Mouse (Mus musculus): ENCODE measurements at regions not wholly inside any gene's neighbourhood (a gene's known extent, or its start where the extent isn't known, plus 50 kb on each side); places are given as distances from the start of the nearest gene placed in this dataset.

DNA sequence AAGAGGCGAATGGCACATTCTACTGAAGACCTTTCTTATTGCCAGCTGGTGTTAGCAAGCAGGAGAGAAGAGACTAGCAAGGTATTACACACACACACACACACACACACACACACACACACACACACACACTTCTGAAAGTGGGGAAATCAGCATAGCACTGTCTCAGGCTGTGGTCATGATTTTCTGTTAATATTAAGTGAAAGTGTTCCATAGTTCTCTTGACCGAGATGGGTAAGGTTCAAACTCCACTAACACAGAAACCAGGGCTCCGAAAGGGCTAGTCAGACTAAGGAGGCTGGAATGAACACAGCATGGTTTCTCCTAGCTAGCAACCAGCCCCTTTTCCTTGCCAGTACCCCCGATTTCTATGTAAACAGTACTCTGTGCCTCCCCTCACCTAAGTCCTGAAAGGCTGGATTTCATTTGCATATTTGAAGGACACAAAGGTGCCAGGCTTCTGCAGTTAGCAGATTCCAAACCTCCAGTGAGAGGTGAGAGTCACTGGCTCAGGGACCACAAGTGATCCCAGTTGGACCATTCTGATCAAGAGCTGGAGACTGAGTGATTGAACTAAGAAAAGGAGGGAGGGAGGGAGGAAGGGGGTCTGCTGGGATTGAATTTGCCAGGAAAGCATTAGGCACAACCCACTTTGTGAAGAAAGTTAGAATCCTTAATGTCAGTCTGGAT, 118.8 kb upstream of the Gm15217 start:
- TF ChIP-seq CTCF (IDR thresholded peaks at IDR 0.05; ENCODE audit: extremely low read depth, insufficient read depth, insufficient read length, insufficient replicate concordance) (no peak), POLR2A (IDR thresholded peaks at IDR 0.05; ENCODE audit: low read depth, low read length) (no peak)
- H3K36me3 ChIP-seq (ENCODE audit: control insufficient read depth, insufficient read depth, low read length) = no peaks in the 10 kb centered on the region
- no peak overlapping the region for H3K27ac ChIP-seq (ENCODE audit: insufficient read depth, low read length)
- DNase-seq (ENCODE audit: low read depth in 1 of 2, low spot score in 2 of 2) = no peak
- H3K27me3 ChIP-seq (ENCODE audit: control insufficient read depth, insufficient read depth, low read length) = no peaks in the 10 kb centered on the region
- H3K4me1 ChIP-seq (ENCODE audit: control insufficient read depth, insufficient read depth, insufficient read length) = no peaks in the 10 kb centered on the region; the same call in 1 of the 2 replicates
- 77% methylated on average over 4 of the region's 4 CpGs for WGBS
- no peak overlapping the region for H3K4me3 ChIP-seq (ENCODE audit: extremely low read depth, insufficient read depth, insufficient read length)

DNA sequence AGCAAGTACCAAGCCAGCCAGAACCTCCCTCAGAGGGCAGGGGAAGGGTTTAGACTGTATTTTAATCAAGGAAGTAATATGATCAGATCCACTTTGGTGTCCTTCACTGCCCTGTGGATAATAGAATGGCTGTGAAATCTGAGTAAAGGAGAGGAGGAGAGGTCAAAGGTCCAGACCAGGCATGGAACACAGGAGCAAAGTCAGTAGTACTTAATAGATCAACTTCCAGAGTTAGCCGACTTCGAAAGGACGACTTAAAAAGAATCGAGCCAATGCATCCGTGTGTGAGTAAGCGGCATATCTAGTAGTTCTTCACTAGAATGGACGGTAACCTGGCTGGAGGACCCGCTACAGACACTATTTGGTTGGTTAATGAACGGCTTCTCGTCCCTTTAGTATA, 103.8 kb upstream of the Gm15217 start:
- 92% methylated on average over 10 of the region's 10 CpGs for WGBS
- H3K27me3 ChIP-seq (ENCODE audit: control insufficient read depth, insufficient read depth, low read length) = no peaks in the 10 kb centered on the region
- H3K36me3 ChIP-seq (ENCODE audit: control insufficient read depth, insufficient read depth, low read length) = no peaks in the 10 kb centered on the region
- H3K27ac ChIP-seq (ENCODE audit: insufficient read depth, low read length) = no peak overlapping the region
- no peak for TF ChIP-seq POLR2A (IDR thresholded peaks at IDR 0.05; ENCODE audit: low read depth, low read length)
- TF ChIP-seq CTCF (IDR thresholded peaks at IDR 0.05; ENCODE audit: extremely low read depth, insufficient read depth, insufficient read length, insufficient replicate concordance) = no peak
- no peak for DNase-seq (ENCODE audit: low read depth in 1 of 2, low spot score in 2 of 2)
- H3K4me3 ChIP-seq (ENCODE audit: extremely low read depth, insufficient read depth, insufficient read length) = no peak overlapping the region
- H3K4me1 ChIP-seq (ENCODE audit: control insufficient read depth, insufficient read depth, insufficient read length) = no peaks in the 10 kb centered on the region

DNA sequence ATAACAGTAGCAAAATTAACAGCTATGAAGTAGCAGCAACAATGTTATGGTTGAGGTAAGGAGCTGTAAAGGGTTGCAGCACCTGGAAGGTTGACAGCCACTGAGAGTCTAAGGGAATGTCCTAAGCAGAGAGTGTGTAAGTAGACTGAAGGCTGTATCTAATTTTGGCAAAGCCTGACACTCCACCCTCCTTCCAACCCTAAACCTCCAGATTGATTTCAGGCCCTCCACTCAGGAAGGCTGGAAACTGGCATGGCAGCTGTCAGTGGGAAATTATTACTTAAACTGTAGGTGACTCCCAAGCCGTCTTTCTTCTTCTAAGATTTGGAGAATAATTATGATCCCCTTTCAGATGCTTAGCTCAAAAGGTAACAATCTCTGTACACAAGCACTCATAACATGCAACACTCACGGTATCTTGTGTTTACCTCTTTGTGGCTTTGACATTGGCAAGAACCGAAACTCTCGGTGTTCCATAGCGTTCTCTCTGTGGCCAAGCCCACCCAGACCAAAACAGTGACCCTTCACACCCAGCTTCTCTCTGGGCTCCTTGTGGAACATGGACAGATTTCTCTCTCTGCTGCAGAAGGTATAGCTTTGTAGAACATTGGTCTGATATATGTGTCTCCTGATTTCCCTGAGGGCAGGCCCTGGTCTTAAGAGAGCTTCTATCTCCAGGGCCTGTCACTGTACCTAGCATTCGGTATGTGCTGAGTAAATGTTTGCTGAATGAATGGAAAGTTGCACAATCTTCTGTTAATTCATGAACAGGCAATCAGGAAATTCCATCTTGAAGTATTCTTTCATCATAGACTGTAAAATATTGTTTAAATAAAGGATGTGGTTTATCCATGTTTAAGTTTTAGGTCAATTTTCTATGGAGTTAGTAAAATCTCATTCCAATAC, 102.0 kb upstream of the Gm15217 start:
- TF ChIP-seq CTCF (IDR thresholded peaks at IDR 0.05; ENCODE audit: extremely low read depth, insufficient read depth, insufficient read length, insufficient replicate concordance) (no peak), POLR2A (IDR thresholded peaks at IDR 0.05; ENCODE audit: low read depth, low read length) (no peak)
- Histone ChIP-seq H3K4me1 (ENCODE audit: control insufficient read depth, insufficient read depth, insufficient read length) (no peaks in the 10 kb centered on the region), H3K4me3 (ENCODE audit: extremely low read depth, insufficient read depth, insufficient read length) (no peak overlapping the region), H3K27me3 (ENCODE audit: control insufficient read depth, insufficient read depth, low read length) (no peaks in the 10 kb centered on the region), H3K36me3 (ENCODE audit: control insufficient read depth, insufficient read depth, low read length) (no peaks in the 10 kb centered on the region), H3K27ac (ENCODE audit: insufficient read depth, low read length) (no peak overlapping the region)
- no peak for DNase-seq (ENCODE audit: low read depth in 1 of 2, low spot score in 2 of 2)
- 92% methylated on average over 6 of the region's 6 CpGs for WGBS

DNA sequence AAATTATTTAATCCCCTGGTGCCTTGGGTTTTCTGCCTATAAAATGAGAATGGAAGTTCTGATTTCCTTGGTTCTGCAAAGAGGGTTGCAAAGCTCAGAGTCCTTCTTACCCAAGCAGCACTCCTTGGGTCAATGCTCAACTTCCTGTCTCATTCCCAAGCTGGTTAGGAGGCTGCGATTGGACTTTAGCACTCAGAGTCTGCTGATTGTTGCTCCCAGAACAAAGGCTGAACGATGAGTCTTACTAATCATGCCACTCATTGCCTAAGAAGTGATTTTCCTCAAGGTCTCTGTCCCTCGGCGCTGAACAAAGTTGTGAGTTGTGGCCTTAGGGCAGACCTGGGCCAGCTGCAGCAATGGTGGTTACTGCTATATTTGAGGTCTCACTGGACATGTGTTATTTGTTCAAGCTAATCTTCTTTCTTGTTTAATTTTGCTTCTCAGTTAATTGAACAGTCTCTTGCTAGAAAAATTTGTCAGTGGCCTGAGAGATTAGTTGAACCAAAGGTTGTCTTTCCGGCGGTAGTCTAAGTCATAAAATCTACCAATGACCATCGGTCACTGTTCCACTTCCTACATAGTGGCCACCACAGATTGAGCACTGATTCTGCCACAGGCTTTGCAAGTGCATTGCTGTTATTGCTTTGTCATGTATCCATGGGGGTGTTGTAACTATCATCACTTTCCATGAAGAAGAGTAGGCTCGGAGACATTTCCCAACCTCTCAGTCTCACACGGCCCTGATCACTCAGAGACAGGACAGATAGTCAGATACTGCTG, 101.2 kb upstream of the Gm15217 start:
- no peak for DNase-seq (ENCODE audit: low read depth in 1 of 2, low spot score in 2 of 2)
- WGBS = 87% methylated on average over 9 of the region's 9 CpGs
- no peak overlapping the region for H3K27ac ChIP-seq (ENCODE audit: insufficient read depth, low read length)

DNA sequence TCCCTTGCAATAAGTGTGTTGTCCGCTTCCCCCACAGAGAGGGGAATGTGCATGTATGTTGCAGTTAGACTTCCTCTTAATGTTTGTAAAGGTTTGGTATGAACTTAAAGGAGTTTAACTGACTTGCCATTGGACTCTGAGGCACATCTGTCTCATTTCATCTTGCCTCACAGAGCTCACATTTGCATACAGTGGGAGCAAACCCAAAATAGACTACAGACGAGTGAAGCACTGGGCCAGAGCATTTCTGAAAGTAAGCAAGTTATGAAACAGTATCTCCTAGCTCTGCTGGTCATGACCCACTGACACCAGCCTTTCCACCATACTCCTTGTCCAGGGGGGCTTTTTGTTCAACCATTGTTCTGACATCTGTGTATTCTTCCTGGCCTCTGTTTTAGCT, 86.8 kb upstream of the Gm15217 start:
- H3K36me3 ChIP-seq (ENCODE audit: control insufficient read depth, insufficient read depth, low read length) = no peaks in the 10 kb centered on the region
- no peaks in the 10 kb centered on the region for H3K27me3 ChIP-seq (ENCODE audit: control insufficient read depth, insufficient read depth, low read length)
- WGBS = 59% methylated on average over 2 of the region's 2 CpGs
- H3K4me3 ChIP-seq (ENCODE audit: extremely low read depth, insufficient read depth, insufficient read length) = no peak overlapping the region
- no peak overlapping the region for H3K27ac ChIP-seq (ENCODE audit: insufficient read depth, low read length)
- DNase-seq (ENCODE audit: low read depth in 1 of 2, low spot score in 2 of 2) = no peak
- H3K4me1 ChIP-seq (ENCODE audit: control insufficient read depth, insufficient read depth, insufficient read length) = no peaks in the 10 kb centered on the region
- TF ChIP-seq CTCF (IDR thresholded peaks at IDR 0.05; ENCODE audit: extremely low read depth, insufficient read depth, insufficient read length, insufficient replicate concordance) (no peak), POLR2A (IDR thresholded peaks at IDR 0.05; ENCODE audit: low read depth, low read length) (no peak)

More for the DNA sequence above, 101.2 kb upstream of the Gm15217 start:
- Histone ChIP-seq H3K36me3 (ENCODE audit: control insufficient read depth, insufficient read depth, low read length) (no peaks in the 10 kb centered on the region), H3K4me3 (ENCODE audit: extremely low read depth, insufficient read depth, insufficient read length) (no peak overlapping the region), H3K4me1 (ENCODE audit: control insufficient read depth, insufficient read depth, insufficient read length) (no peaks in the 10 kb centered on the region), H3K27me3 (ENCODE audit: control insufficient read depth, insufficient read depth, low read length) (no peaks in the 10 kb centered on the region)
- TF ChIP-seq POLR2A (IDR thresholded peaks at IDR 0.05; ENCODE audit: low read depth, low read length) (no peak), CTCF (IDR thresholded peaks at IDR 0.05; ENCODE audit: extremely low read depth, insufficient read depth, insufficient read length, insufficient replicate concordance) (no peak)

DNA sequence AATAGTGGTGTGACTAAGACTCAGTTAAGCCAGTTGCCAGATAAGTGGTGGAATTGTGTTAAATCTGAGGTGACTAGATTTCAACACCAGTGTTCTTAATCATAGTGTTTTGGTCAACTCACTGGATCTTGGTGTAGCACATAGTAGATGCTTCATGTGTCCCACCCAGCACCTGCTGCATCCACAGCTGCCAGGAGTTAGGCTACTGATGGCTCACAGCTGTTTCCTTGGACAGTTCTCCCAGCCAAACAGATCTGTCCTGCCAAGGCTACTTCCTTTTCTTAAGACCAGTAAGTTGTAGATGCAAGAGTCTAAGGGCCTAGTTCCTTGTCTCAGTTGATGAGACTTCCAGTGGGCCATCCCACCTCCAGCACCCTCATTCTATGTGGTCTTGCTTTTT, 82.9 kb upstream of the Gm15217 start:
- no peak overlapping the region for H3K4me3 ChIP-seq (ENCODE audit: extremely low read depth, insufficient read depth, insufficient read length)

More for the DNA sequence above, 82.9 kb upstream of the Gm15217 start:
- Histone ChIP-seq H3K4me1 (ENCODE audit: control insufficient read depth, insufficient read depth, insufficient read length) (no peaks in the 10 kb centered on the region), H3K27me3 (ENCODE audit: control insufficient read depth, insufficient read depth, low read length) (no peaks in the 10 kb centered on the region), H3K27ac (ENCODE audit: insufficient read depth, low read length) (no peak overlapping the region), H3K36me3 (ENCODE audit: control insufficient read depth, insufficient read depth, low read length) (no peaks in the 10 kb centered on the region)
- no peak for DNase-seq (ENCODE audit: low read depth in 1 of 2, low spot score in 2 of 2)
- no peak for TF ChIP-seq CTCF (IDR thresholded peaks at IDR 0.05; ENCODE audit: extremely low read depth, insufficient read depth, insufficient read length, insufficient replicate concordance)
- TF ChIP-seq POLR2A (IDR thresholded peaks at IDR 0.05; ENCODE audit: low read depth, low read length) = no peak
